Mouse (Mus musculus): ENCODE data around the gene Tmem150c. TPM values are rescaled to one million over a fixed set of nuclear protein-coding genes. Genes with fewer than 3 reads are reported as not detected.
A peak's percentile ranks its signal among the peaks of the same experiment; 100 is the strongest.

The Tmem150c gene
- polyA plus RNA-seq, 1 experiment from 2014 or later: 4.7 TPM

DNA sequence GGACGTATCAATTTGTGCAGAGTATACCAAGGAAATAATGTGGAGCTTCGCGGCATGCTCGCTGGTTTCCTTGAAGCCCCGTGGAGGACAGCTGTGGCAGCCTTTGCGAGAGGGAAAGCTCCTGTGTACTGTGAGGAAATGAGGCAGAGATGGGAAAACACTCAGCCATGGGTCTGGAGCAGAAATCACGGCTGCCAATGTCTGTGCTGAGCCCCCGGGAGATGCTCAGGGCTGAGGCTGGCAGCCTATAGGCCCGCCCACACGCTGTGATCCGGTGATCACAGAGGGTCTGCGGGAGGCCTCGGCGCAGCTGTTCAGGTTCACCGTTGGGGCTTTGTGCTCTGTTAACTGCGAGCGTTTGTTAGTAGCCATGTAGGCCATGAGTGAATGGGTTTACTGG, 68.0 kb downstream of the Tmem150c start:
- H3K4me2 ChIP-seq (ENCODE audit: low read depth, low read length): no peak overlapping the region
- no peak for ATAC-seq (ENCODE audit: insufficient read depth, low FRiP score)
- no peak overlapping the region for H3K9ac ChIP-seq (ENCODE audit: low read length)
- H3K27ac ChIP-seq (ENCODE audit: low read length): no peak overlapping the region
- peaks cover 6% of the 10 kb centered on the region; the same call in 1 of the 2 replicates for H3K4me1 ChIP-seq (ENCODE audit: control insufficient read depth, insufficient read depth, low read length)
- 20% methylated on average over 17 of the region's 17 CpGs for WGBS
- no peak overlapping the region for H3K4me3 ChIP-seq (replicated peaks; ENCODE audit: low read length)
- H3K27me3 ChIP-seq (ENCODE audit: control insufficient read depth, insufficient read depth, low read length): no peaks in the 10 kb centered on the region
- H3K36me3 ChIP-seq (ENCODE audit: control insufficient read depth, insufficient read depth, low read length): no peaks in the 10 kb centered on the region
- no peaks in the 10 kb centered on the region for H3K9me3 ChIP-seq (replicated peaks; ENCODE audit: control insufficient read depth, low read length)

DNA sequence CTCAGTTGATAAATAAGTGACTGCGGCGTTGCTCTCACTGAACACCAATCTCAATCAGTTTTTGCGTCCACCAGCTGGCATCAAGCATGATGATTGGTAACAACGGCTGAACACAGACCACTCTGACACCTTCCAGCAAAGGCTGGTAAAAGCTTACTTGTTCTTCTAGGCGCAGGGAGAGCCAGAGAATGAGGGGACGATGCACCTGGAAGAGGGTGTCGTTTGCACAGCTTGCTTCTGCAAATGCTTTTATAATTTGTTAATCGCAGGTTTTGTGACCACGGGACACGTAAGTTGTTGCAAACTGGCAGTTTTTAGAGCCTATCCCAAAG, 68.4 kb downstream of the Tmem150c start:
- Histone ChIP-seq H3K9me3 (replicated peaks; ENCODE audit: control insufficient read depth, low read length) (no peaks in the 10 kb centered on the region), H3K4me2 (ENCODE audit: low read depth, low read length) (no peak overlapping the region), H3K27me3 (ENCODE audit: control insufficient read depth, insufficient read depth, low read length) (no peaks in the 10 kb centered on the region), H3K36me3 (ENCODE audit: control insufficient read depth, insufficient read depth, low read length) (no peaks in the 10 kb centered on the region), H3K9ac (ENCODE audit: low read length) (no peak overlapping the region), H3K4me3 (replicated peaks; ENCODE audit: low read length) (no peak overlapping the region), H3K4me1 (ENCODE audit: control insufficient read depth, insufficient read depth, low read length) (peaks cover 6% of the 10 kb centered on the region; the same call in 1 of the 2 replicates), H3K27ac (ENCODE audit: low read length) (no peak overlapping the region)
- no peak for ATAC-seq (ENCODE audit: insufficient read depth, low FRiP score)
- 43% methylated on average over 10 of the region's 10 CpGs for WGBS

DNA sequence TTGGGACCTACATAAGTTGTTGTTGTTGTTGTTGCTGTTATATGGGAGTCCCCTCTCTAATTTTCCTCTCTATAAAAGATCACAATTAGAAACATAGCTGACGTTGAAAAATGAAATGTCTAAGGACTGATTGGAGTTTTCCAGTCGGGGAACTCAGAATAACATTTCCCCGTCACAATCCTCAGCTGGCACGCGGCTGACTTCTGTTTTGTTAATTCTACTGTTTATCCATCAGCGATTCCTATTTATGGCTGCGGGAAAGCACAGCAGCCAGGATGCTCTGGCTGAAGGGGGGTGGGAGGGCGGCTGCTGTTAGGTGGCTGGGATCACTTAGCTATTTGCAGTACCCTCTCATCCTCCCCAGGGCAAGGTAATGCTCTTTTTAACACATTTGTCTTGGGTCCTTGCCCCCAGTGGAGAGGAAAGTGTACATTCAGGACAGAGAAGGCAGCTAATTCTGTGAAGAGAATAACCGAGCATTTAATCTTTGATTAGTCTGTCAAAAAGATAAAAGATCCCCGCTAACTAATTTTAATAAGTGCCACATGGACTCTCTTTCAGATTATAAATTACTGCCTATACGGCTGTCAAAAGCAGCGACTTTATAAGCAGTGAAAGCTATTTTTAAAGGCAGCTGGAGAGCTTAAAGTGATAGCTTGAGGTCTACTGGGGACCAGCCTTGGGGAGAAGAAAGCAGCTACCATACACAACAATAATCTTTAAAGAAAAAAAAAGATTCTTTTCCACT, 68.9 kb downstream of the Tmem150c start:
- whole genome bisulfite sequencing: 31% methylated on average over 12 of the region's 12 CpGs
- Histone ChIP-seq H3K4me3 (replicated peaks; ENCODE audit: low read length) (no peak overlapping the region), H3K36me3 (ENCODE audit: control insufficient read depth, insufficient read depth, low read length) (no peaks in the 10 kb centered on the region), H3K4me2 (ENCODE audit: low read depth, low read length) (no peak overlapping the region), H3K4me1 (ENCODE audit: control insufficient read depth, insufficient read depth, low read length) (peaks cover 10% of the 10 kb centered on the region), H3K27ac (ENCODE audit: low read length) (no peak overlapping the region), H3K9ac (ENCODE audit: low read length) (no peak overlapping the region), H3K27me3 (ENCODE audit: control insufficient read depth, insufficient read depth, low read length) (no peaks in the 10 kb centered on the region), H3K9me3 (replicated peaks; ENCODE audit: control insufficient read depth, low read length) (no peaks in the 10 kb centered on the region)
- ATAC-seq (ENCODE audit: insufficient read depth, low FRiP score): no peak

DNA sequence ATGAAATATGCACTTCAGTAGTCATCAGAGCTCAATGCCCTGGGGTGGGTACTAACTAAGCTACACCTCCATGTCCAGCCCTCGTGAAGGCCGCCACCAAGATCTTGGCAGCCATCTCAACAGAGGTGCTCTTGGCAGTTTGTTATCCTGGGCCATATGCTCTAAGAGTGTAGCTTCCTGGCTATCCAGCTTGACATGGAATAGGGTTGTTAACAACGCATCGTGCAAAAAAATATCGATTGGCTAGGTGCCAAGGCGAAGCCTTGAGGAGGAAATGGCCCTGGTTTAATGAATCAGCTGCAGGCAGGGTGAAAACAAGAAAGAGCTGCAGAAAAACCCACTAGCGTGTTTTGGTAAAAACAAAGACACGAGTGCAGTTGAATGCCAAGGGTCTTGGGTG, 74.5 kb downstream of the Tmem150c start:
- H3K4me3 ChIP-seq (replicated peaks; ENCODE audit: low read length): no peak overlapping the region
- H3K36me3 ChIP-seq (ENCODE audit: control insufficient read depth, insufficient read depth, low read length): no peaks in the 10 kb centered on the region
- peaks cover 11% of the 10 kb centered on the region for H3K4me1 ChIP-seq (ENCODE audit: control insufficient read depth, insufficient read depth, low read length)
- no peaks in the 10 kb centered on the region for H3K9me3 ChIP-seq (replicated peaks; ENCODE audit: control insufficient read depth, low read length)
- no peak overlapping the region for H3K9ac ChIP-seq (ENCODE audit: low read length)
- H3K27me3 ChIP-seq (ENCODE audit: control insufficient read depth, insufficient read depth, low read length): no peaks in the 10 kb centered on the region
- no peak for ATAC-seq (ENCODE audit: insufficient read depth, low FRiP score)
- WGBS: 38% methylated on average over 8 of the region's 8 CpGs
- H3K27ac ChIP-seq (ENCODE audit: low read length): peak overlapping the region; percentile 34; the same call in 1 of the 2 replicates
- no peak overlapping the region for H3K4me2 ChIP-seq (ENCODE audit: low read depth, low read length)

DNA sequence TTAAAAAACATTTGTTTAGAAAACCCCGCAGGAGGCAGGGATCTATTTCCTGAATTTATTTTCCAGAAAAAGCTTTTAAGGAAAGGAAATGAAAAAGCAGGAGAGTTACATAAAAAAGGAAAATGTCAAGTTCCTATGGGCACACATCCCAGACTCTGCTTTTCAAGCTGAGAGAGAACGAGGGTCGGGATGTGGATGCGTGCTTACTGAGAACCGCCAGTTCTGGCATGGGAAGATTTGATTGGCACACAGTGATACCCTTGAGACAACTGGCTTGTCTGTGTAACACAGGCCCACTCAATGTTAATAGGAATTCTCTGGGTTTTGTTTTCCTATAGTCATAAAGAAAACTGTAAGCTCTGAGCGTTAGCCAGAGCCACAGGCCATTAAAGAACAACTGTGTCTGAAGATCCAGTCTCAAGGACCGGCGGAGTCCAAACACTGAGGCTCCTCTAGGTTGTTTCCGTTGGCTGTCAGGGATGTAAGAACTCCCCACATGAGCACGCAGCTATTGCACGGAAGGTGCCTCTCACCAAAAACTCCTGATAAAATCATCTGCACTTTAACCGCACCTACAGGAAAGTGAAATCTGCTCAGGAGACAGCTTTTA, 75.5 kb downstream of the Tmem150c start:
- peaks cover 11% of the 10 kb centered on the region for H3K4me1 ChIP-seq (ENCODE audit: control insufficient read depth, insufficient read depth, low read length)
- no peak overlapping the region for H3K9ac ChIP-seq (ENCODE audit: low read length)
- H3K4me2 ChIP-seq (ENCODE audit: low read depth, low read length): no peak overlapping the region
- no peaks in the 10 kb centered on the region for H3K36me3 ChIP-seq (ENCODE audit: control insufficient read depth, insufficient read depth, low read length)
- H3K27ac ChIP-seq (ENCODE audit: low read length): peak overlapping the region; percentile 11; the same call in 1 of the 2 replicates
- no peak overlapping the region for H3K4me3 ChIP-seq (replicated peaks; ENCODE audit: low read length)
- H3K9me3 ChIP-seq (replicated peaks; ENCODE audit: control insufficient read depth, low read length): no peaks in the 10 kb centered on the region
- H3K27me3 ChIP-seq (ENCODE audit: control insufficient read depth, insufficient read depth, low read length): no peaks in the 10 kb centered on the region
- 51% methylated on average over 12 of the region's 12 CpGs for WGBS
- no peak for ATAC-seq (ENCODE audit: insufficient read depth, low FRiP score)

DNA sequence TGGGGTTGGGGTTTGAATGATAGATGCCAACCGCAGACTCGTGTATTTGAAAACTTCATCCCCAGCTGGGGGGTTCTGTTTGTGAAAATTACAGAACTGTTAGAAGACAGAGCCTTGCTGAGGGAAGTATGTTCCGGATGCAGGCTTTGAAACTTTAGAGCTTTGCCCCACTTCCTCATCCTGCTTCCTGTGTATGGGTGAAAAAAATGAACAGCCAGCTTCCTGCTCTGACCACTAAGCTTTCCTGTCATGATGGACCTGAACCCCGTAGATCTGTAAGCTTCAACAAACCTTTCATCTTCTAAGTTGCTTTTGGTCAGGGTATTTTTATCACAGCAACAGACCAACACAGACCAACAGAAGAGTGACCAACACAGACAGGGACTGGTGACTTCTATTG, 77.6 kb downstream of the Tmem150c start:
- no peak overlapping the region for H3K27ac ChIP-seq (ENCODE audit: low read length)
- no peaks in the 10 kb centered on the region for H3K27me3 ChIP-seq (ENCODE audit: control insufficient read depth, insufficient read depth, low read length)
- H3K9me3 ChIP-seq (replicated peaks; ENCODE audit: control insufficient read depth, low read length): no peaks in the 10 kb centered on the region
- ATAC-seq (ENCODE audit: insufficient read depth, low FRiP score): no peak
- no peak overlapping the region for H3K4me2 ChIP-seq (ENCODE audit: low read depth, low read length)
- H3K36me3 ChIP-seq (ENCODE audit: control insufficient read depth, insufficient read depth, low read length): no peaks in the 10 kb centered on the region
- no peak overlapping the region for H3K9ac ChIP-seq (ENCODE audit: low read length)
- peaks cover 11% of the 10 kb centered on the region for H3K4me1 ChIP-seq (ENCODE audit: control insufficient read depth, insufficient read depth, low read length)
- 73% methylated on average over 4 of the region's 4 CpGs for WGBS
- no peak overlapping the region for H3K4me3 ChIP-seq (replicated peaks; ENCODE audit: low read length)

DNA sequence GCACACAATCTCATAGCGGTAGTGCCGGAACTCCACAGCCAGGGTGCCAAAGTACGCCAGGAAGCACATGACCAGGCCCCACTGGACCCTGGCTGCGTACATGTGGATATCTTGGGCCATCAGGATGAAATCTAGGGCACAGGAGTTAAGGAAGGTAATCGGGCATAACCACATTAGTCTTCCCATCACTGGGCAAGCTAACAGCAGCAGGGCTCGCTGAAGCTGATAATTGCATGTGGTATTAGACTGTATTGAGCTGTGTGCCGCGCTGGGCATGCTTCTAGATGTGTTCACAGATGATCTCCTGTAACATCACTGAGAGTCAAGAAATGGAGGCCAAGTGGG, 79.7 kb downstream of the Tmem150c start:
- Histone ChIP-seq H3K4me1 (ENCODE audit: control insufficient read depth, insufficient read depth, low read length) (peaks cover 1% of the 10 kb centered on the region), H3K9ac (ENCODE audit: low read length) (peak overlapping the region; percentile 20; the same call in 1 of the 2 replicates)

DNA sequence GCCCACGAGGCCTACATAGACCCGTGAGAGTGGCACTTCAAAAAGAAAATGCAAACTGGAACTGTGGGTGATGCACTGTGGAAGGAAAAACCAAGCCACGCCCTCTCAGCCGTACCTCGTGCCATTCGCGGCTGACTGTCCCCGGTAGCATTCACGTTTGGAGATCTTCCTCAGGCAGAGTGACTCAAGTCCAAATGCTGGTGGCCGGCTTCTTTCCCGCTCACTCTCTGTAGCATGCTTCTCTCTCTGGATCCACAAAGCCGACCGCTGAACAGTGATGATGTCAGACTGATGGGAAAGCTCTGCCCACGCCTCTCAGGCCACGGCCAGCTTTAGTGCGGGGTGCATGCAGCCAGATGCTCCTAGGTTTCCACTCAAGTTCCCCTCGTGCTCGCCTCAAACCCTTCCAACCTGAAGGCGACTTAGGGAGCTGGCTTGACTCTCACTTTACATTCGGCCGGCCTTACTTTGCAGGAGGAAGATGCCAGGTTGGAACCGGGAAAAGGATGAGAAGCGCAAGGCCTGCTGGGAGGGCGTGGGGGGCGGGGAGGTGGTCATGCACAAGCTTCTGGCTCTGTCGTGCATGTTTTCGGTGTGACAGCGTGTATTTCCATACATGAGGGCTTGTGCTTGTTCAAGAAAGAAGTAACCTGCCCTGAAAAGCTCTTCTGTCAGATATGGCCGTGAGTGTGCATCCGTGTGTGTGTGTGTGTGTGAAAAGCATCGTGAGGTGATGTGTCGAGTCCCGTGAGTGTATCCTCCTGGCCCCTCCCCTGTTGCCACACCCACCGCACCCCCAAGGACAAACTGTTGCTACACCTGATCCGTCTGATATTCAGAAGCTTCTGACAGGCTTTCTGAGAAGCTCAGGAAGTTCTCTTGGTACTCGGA, 80.3 kb downstream of the Tmem150c start:
- Histone ChIP-seq H3K9me3 (replicated peaks; ENCODE audit: control insufficient read depth, low read length) (no peaks in the 10 kb centered on the region), H3K27ac (ENCODE audit: low read length) (0 out of 2 replicates have a peak overlapping the region, but pooled peaks have one; percentile 66), H3K36me3 (ENCODE audit: control insufficient read depth, insufficient read depth, low read length) (no peaks in the 10 kb centered on the region), H3K4me3 (replicated peaks; ENCODE audit: low read length) (peak overlapping the region; percentile 37), H3K4me1 (ENCODE audit: control insufficient read depth, insufficient read depth, low read length) (no peaks in the 10 kb centered on the region), H3K9ac (ENCODE audit: low read length) (peak overlapping the region; percentile 20), H3K4me2 (ENCODE audit: low read depth, low read length) (peak overlapping the region; percentile 54), H3K27me3 (ENCODE audit: control insufficient read depth, insufficient read depth, low read length) (no peaks in the 10 kb centered on the region)
- peak; percentile 34; the same call in 1 of the 2 replicates for ATAC-seq (ENCODE audit: insufficient read depth, low FRiP score)
- 26% methylated on average over 36 of the region's 36 CpGs for WGBS

More for the DNA sequence above, 79.7 kb downstream of the Tmem150c start:
- no peak overlapping the region for H3K27ac ChIP-seq (ENCODE audit: low read length)
- no peaks in the 10 kb centered on the region for H3K27me3 ChIP-seq (ENCODE audit: control insufficient read depth, insufficient read depth, low read length)
- no peak for ATAC-seq (ENCODE audit: insufficient read depth, low FRiP score)
- no peaks in the 10 kb centered on the region for H3K36me3 ChIP-seq (ENCODE audit: control insufficient read depth, insufficient read depth, low read length)
- H3K4me2 ChIP-seq (ENCODE audit: low read depth, low read length): peak overlapping the region; percentile 54
- 78% methylated on average over 8 of the region's 8 CpGs for WGBS
- peak overlapping the region; percentile 37; the same call in 1 of the 2 replicates for H3K4me3 ChIP-seq (replicated peaks; ENCODE audit: low read length)
- H3K9me3 ChIP-seq (replicated peaks; ENCODE audit: control insufficient read depth, low read length): no peaks in the 10 kb centered on the region

DNA sequence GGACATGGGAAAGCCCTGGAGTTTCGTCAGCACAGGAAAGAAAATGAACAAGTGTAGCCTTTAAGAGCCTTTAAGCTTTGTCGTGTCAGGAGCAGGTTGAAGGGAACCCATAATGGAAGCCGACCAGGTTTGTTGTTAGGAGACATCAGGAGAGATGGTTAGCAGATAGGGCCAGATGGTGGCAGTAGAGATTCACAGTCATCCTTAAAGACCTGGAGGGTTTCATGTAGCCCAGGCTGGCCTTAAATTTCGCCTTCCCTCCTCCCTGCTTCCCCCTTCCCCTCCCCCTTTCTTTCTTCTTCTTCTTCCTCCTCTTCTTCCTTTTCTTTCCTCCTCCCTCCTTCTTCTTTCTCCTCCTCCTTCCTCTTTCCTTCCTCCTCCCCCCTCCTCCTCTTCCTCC, 85.0 kb downstream of the Tmem150c start:
- WGBS: 58% methylated on average over 4 of the region's 4 CpGs
- ATAC-seq (ENCODE audit: insufficient read depth, low FRiP score): no peak
- no peak overlapping the region for H3K4me3 ChIP-seq (replicated peaks; ENCODE audit: low read length)
- no peak overlapping the region for H3K27ac ChIP-seq (ENCODE audit: low read length)
- no peaks in the 10 kb centered on the region for H3K9me3 ChIP-seq (replicated peaks; ENCODE audit: control insufficient read depth, low read length)
- H3K27me3 ChIP-seq (ENCODE audit: control insufficient read depth, insufficient read depth, low read length): no peaks in the 10 kb centered on the region
- no peak overlapping the region for H3K9ac ChIP-seq (ENCODE audit: low read length)
- H3K4me2 ChIP-seq (ENCODE audit: low read depth, low read length): no peak overlapping the region
- H3K36me3 ChIP-seq (ENCODE audit: control insufficient read depth, insufficient read depth, low read length): no peaks in the 10 kb centered on the region
- no peaks in the 10 kb centered on the region for H3K4me1 ChIP-seq (ENCODE audit: control insufficient read depth, insufficient read depth, low read length)

All from stomach, embryonic 16.5 days (tissue).